Mouse (Mus musculus): Measurements from ENCODE around the gene Pla2g12a. TPM values are rescaled to one million over a fixed set of nuclear protein-coding genes. Genes with fewer than 3 reads are reported as not detected.

Pla2g12a gene
- polyA plus RNA-seq, 1 experiment from 2014 or later: 23.9 TPM

DNA sequence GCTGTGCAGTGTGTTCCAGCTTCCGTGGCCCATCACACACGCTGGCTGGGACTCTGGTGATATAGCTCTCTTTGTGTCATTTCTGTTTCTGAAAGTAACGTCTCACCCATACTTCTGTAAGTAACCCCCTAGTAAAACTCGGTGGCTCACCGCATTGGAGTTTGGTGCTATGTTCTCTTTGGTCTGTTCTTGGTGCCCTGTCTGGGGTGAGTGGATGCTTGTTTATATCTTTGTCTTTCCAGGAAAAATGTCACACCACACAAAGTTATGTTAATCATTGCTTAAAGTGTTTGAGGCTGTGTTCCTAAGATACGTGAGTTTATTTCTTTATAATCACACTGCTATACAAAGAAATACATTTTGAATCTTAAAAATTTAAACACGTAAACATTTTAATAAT is 31.6 kb upstream of the Pla2g12a start:
- no peaks in the 10 kb centered on the region for H3K4me1 ChIP-seq (replicated peaks; ENCODE audit: control insufficient read depth, insufficient read depth, low read length)
- no peak overlapping the region for H3K4me3 ChIP-seq (ENCODE audit: low read depth, low read length)
- no peak overlapping the region for H3K27ac ChIP-seq (ENCODE audit: low read depth, low read length)
- H3K9me3 ChIP-seq (ENCODE audit: control insufficient read depth, low read length): no peaks in the 10 kb centered on the region
- no peaks in the 10 kb centered on the region for H3K27me3 ChIP-seq (ENCODE audit: control insufficient read depth, insufficient read depth, low read length)
- H3K36me3 ChIP-seq (ENCODE audit: control insufficient read depth, insufficient read depth, low read length): no peaks in the 10 kb centered on the region
- WGBS: 89% methylated on average over 7 of the region's 7 CpGs
- no peak for DNase-seq (ENCODE audit: low spot score)
- no peak for ATAC-seq (ENCODE audit: low FRiP score)
- H3K9ac ChIP-seq (ENCODE audit: low read depth, low read length): no peak overlapping the region
- no peak overlapping the region for H3K4me2 ChIP-seq (replicated peaks; ENCODE audit: low read depth, low read length)

- ATAC-seq (ENCODE audit: low FRiP score): no peak
Observed at GRCm38 (mm10) chr3:129862592-129862991, 15.8 kb upstream of the Pla2g12a start.

GRCm38 (mm10) chr3:129863698-129864097 is 14.7 kb upstream of the Pla2g12a start:
- H3K4me3 ChIP-seq (ENCODE audit: low read depth, low read length): no peak overlapping the region
- no peak overlapping the region for H3K9ac ChIP-seq (ENCODE audit: low read depth, low read length)
- no peaks in the 10 kb centered on the region for H3K9me3 ChIP-seq (ENCODE audit: control insufficient read depth, low read length)
- no peak overlapping the region for H3K27ac ChIP-seq (ENCODE audit: low read depth, low read length)
- peak; percentile 52 for DNase-seq (ENCODE audit: low spot score)
- H3K27me3 ChIP-seq (ENCODE audit: control insufficient read depth, insufficient read depth, low read length): no peaks in the 10 kb centered on the region
- ATAC-seq (ENCODE audit: low FRiP score): no peak
- H3K4me2 ChIP-seq (replicated peaks; ENCODE audit: low read depth, low read length): no peak overlapping the region
- 59% methylated on average over 14 of the region's 14 CpGs for WGBS
- no peaks in the 10 kb centered on the region for H3K36me3 ChIP-seq (ENCODE audit: control insufficient read depth, insufficient read depth, low read length)
- H3K4me1 ChIP-seq (replicated peaks; ENCODE audit: control insufficient read depth, insufficient read depth, low read length): no peaks in the 10 kb centered on the region

More at GRCm38 (mm10) chr3:129862592-129862991, 15.8 kb upstream of the Pla2g12a start:
- H3K4me2 ChIP-seq (replicated peaks; ENCODE audit: low read depth, low read length): no peak overlapping the region
- H3K4me3 ChIP-seq (ENCODE audit: low read depth, low read length): no peak overlapping the region
- H3K36me3 ChIP-seq (ENCODE audit: control insufficient read depth, insufficient read depth, low read length): no peaks in the 10 kb centered on the region
- no peak overlapping the region for H3K9ac ChIP-seq (ENCODE audit: low read depth, low read length)
- 65% methylated on average over 2 of the region's 2 CpGs for WGBS
- no peaks in the 10 kb centered on the region for H3K4me1 ChIP-seq (replicated peaks; ENCODE audit: control insufficient read depth, insufficient read depth, low read length)
- DNase-seq (ENCODE audit: low spot score): no peak
- no peak overlapping the region for H3K27ac ChIP-seq (ENCODE audit: low read depth, low read length)
- H3K9me3 ChIP-seq (ENCODE audit: control insufficient read depth, low read length): no peaks in the 10 kb centered on the region
- no peaks in the 10 kb centered on the region for H3K27me3 ChIP-seq (ENCODE audit: control insufficient read depth, insufficient read depth, low read length)

DNA sequence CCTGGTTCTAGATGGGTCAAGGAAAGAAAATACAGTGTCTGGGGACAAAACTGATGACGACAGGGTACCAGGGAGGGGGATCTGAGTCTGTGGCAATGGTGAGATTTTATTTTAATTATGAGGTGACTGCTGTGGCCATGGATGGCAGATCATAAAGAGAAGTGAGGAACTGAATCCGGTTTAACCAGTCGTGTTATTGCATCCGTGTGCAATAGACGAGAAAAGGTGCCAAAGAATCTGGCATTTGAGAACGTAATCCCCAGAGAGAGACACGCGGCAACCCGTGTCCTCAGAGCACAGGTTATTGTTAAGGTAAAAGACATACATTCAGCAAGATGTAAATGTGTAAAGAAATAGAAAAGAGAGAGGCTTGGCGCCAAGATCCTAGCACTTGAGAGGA is 1.1 kb upstream of the Pla2g12a start:
- H3K27ac ChIP-seq (ENCODE audit: low read depth, low read length): no peak overlapping the region
- H3K36me3 ChIP-seq (ENCODE audit: control insufficient read depth, insufficient read depth, low read length): no peaks in the 10 kb centered on the region
- no peak overlapping the region for H3K4me2 ChIP-seq (replicated peaks; ENCODE audit: low read depth, low read length)
- H3K27me3 ChIP-seq (ENCODE audit: control insufficient read depth, insufficient read depth, low read length): no peaks in the 10 kb centered on the region
- no peaks in the 10 kb centered on the region for H3K9me3 ChIP-seq (ENCODE audit: control insufficient read depth, low read length)
- no peak overlapping the region for H3K9ac ChIP-seq (ENCODE audit: low read depth, low read length)
- no peaks in the 10 kb centered on the region; the same call in 1 of the 2 replicates for H3K4me1 ChIP-seq (replicated peaks; ENCODE audit: control insufficient read depth, insufficient read depth, low read length)
- WGBS: 91% methylated on average over 10 of the region's 10 CpGs
- ATAC-seq (ENCODE audit: low FRiP score) (no peak), DNase-seq (ENCODE audit: low spot score) (no peak)
- H3K4me3 ChIP-seq (ENCODE audit: low read depth, low read length): no peak overlapping the region

DNA sequence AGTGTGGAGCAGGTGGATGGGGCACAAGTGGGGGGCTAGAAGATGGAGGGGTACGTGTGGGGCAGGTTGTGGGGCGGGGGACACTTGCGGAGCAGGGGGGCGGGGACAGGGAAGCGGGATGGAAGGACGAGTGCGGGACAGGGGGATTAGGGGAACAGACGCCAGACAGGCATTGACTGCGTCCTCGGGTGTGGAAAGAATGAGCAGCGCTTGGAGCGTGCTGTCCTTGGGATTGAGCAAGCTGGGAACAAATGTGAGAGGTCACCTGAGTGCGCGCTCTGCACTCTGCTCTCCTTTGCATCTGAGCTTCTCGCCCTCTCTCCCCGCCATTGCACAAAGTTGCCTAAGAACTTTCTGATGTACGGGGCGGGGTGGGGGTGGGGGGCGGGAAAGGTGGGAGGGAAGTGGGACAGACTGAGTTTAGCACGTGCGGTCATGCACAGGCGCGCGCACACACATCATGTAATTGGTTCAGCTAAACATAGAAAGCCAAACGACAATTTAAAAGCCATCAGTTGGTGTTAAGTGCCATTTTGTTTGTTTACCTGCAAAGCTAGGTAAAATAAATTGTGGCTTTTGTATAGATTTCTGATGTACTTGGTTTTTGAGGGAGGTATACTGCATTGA is 838 bp downstream of the Pla2g12a start:
- peak overlapping the region; percentile 53 for H3K4me3 ChIP-seq (ENCODE audit: low read depth, low read length)
- H3K36me3 ChIP-seq (ENCODE audit: control insufficient read depth, insufficient read depth, low read length): no peaks in the 10 kb centered on the region
- peak overlapping the region; percentile 55 for H3K9ac ChIP-seq (ENCODE audit: low read depth, low read length)
- 1% methylated on average over 25 of the region's 25 CpGs for WGBS
- peak; percentile 60; the same call in 1 of the 2 replicates for ATAC-seq (ENCODE audit: low FRiP score)
- H3K4me2 ChIP-seq (replicated peaks; ENCODE audit: low read depth, low read length): peak overlapping the region; percentile 76
- no peaks in the 10 kb centered on the region for H3K9me3 ChIP-seq (ENCODE audit: control insufficient read depth, low read length)
- no peaks in the 10 kb centered on the region; the same call in 1 of the 2 replicates for H3K4me1 ChIP-seq (replicated peaks; ENCODE audit: control insufficient read depth, insufficient read depth, low read length)
- H3K27ac ChIP-seq (ENCODE audit: low read depth, low read length): no peak overlapping the region
- no peaks in the 10 kb centered on the region for H3K27me3 ChIP-seq (ENCODE audit: control insufficient read depth, insufficient read depth, low read length)
- peak; percentile 52 for DNase-seq (ENCODE audit: low spot score)

- ATAC-seq (ENCODE audit: low FRiP score): no peak
- no peaks in the 10 kb centered on the region for H3K9me3 ChIP-seq (ENCODE audit: control insufficient read depth, low read length)
- no peak overlapping the region for H3K4me2 ChIP-seq (replicated peaks; ENCODE audit: low read depth, low read length)
- H3K27ac ChIP-seq (ENCODE audit: low read depth, low read length): no peak overlapping the region
- H3K4me1 ChIP-seq (replicated peaks; ENCODE audit: control insufficient read depth, insufficient read depth, low read length): no peaks in the 10 kb centered on the region; the same call in 1 of the 2 replicates
- H3K4me3 ChIP-seq (ENCODE audit: low read depth, low read length): no peak overlapping the region
- H3K36me3 ChIP-seq (ENCODE audit: control insufficient read depth, insufficient read depth, low read length): no peaks in the 10 kb centered on the region
- DNase-seq (ENCODE audit: low spot score): no peak
- no peak overlapping the region for H3K9ac ChIP-seq (ENCODE audit: low read depth, low read length)
- no peaks in the 10 kb centered on the region for H3K27me3 ChIP-seq (ENCODE audit: control insufficient read depth, insufficient read depth, low read length)
- WGBS: 74% methylated on average over 2 of the region's 2 CpGs
Observed at GRCm38 (mm10) chr3:129879913-129880312, 1.5 kb downstream of the Pla2g12a start.

- DNase-seq (ENCODE audit: low spot score): no peak
- Histone ChIP-seq H3K9me3 (ENCODE audit: control insufficient read depth, low read length) (no peaks in the 10 kb centered on the region), H3K4me3 (ENCODE audit: low read depth, low read length) (no peak overlapping the region), H3K27me3 (ENCODE audit: control insufficient read depth, insufficient read depth, low read length) (no peaks in the 10 kb centered on the region), H3K9ac (ENCODE audit: low read depth, low read length) (no peak overlapping the region), H3K36me3 (ENCODE audit: control insufficient read depth, insufficient read depth, low read length) (no peaks in the 10 kb centered on the region), H3K27ac (ENCODE audit: low read depth, low read length) (no peak overlapping the region), H3K4me1 (replicated peaks; ENCODE audit: control insufficient read depth, insufficient read depth, low read length) (no peaks in the 10 kb centered on the region; the same call in 1 of the 2 replicates), H3K4me2 (replicated peaks; ENCODE audit: low read depth, low read length) (no peak overlapping the region)
- WGBS: 85% methylated on average over 8 of the region's 8 CpGs
- ATAC-seq (ENCODE audit: low FRiP score): no peak
Observed at GRCm38 (mm10) chr3:129880925-129881593, 2.7 kb downstream of the Pla2g12a start.

DNA sequence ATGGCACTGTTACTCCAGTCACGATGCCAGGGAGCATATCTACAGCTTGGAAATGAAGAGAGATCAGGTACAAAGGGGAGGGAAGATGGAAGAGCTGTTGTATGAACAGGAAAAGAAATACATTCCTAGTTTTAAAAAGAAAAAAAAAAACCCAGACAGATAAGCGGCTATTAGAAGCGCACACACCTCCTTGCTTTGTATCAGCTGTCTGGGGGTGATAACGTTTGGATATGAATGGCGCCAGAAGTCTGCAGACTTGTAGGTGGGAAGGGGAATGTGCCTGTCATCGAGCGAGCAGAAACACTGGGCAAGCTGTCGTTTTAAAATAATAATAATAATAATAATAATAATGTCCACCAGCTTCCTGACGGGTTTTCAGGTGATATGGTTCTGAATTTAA is 7.2 kb downstream of the Pla2g12a start:
- no peaks in the 10 kb centered on the region for H3K27me3 ChIP-seq (ENCODE audit: control insufficient read depth, insufficient read depth, low read length)
- no peaks in the 10 kb centered on the region for H3K4me1 ChIP-seq (replicated peaks; ENCODE audit: control insufficient read depth, insufficient read depth, low read length)
- WGBS: 91% methylated on average over 9 of the region's 9 CpGs
- H3K4me3 ChIP-seq (ENCODE audit: low read depth, low read length): no peak overlapping the region
- no peak overlapping the region for H3K4me2 ChIP-seq (replicated peaks; ENCODE audit: low read depth, low read length)
- no peak overlapping the region for H3K9ac ChIP-seq (ENCODE audit: low read depth, low read length)
- ATAC-seq (ENCODE audit: low FRiP score) (no peak), DNase-seq (ENCODE audit: low spot score) (no peak)
- H3K27ac ChIP-seq (ENCODE audit: low read depth, low read length): no peak overlapping the region
- H3K36me3 ChIP-seq (ENCODE audit: control insufficient read depth, insufficient read depth, low read length): no peaks in the 10 kb centered on the region
- no peaks in the 10 kb centered on the region for H3K9me3 ChIP-seq (ENCODE audit: control insufficient read depth, low read length)

DNA sequence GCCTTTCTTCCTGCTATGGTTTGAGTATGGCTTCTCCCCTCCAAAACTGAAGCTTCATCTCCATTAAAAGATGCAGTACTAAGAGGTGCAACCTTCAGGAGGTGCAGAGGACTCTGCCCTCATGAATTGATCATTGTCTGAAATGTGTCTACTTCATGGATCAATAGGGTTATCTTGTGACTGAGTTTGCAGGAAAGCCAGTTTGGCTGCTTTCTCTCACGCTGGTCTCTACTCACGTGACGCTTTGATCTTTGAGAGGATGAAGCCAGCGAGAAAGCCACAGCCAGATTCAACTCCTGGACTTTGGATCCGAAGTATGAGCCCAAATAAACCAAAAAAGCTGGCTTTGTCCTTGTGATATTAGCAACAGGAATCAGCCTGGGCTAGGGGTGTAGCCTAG is 8.0 kb downstream of the Pla2g12a start:
- Histone ChIP-seq H3K4me1 (replicated peaks; ENCODE audit: control insufficient read depth, insufficient read depth, low read length) (no peaks in the 10 kb centered on the region), H3K9ac (ENCODE audit: low read depth, low read length) (no peak overlapping the region), H3K36me3 (ENCODE audit: control insufficient read depth, insufficient read depth, low read length) (no peaks in the 10 kb centered on the region), H3K9me3 (ENCODE audit: control insufficient read depth, low read length) (no peaks in the 10 kb centered on the region), H3K27me3 (ENCODE audit: control insufficient read depth, insufficient read depth, low read length) (no peaks in the 10 kb centered on the region), H3K4me3 (ENCODE audit: low read depth, low read length) (no peak overlapping the region), H3K27ac (ENCODE audit: low read depth, low read length) (no peak overlapping the region), H3K4me2 (replicated peaks; ENCODE audit: low read depth, low read length) (no peak overlapping the region)
- DNase-seq (ENCODE audit: low spot score) (no peak), ATAC-seq (ENCODE audit: low FRiP score) (no peak)
- WGBS: 83% methylated on average over 5 of the region's 5 CpGs

Data from hindbrain, embryonic 11.5 days (tissue).